Mouse (Mus musculus) embryonic fibroblast, embryonic 13.5 days (primary cell): ENCODE measurements at regions not wholly inside any gene's neighbourhood (a gene's known extent, or its start where the extent isn't known, plus 50 kb on each side); places are given as distances from the start of the nearest gene placed in this dataset.

Experiments
- CTCF ChIP-seq: IDR thresholded peaks from 2 replicates; pipeline ENCODE4 v1.5.1; 2011; ENCODE audit warnings: mild to moderate bottlenecking, control low read depth, low read length, moderate library complexity, borderline replicate concordance; ENCODE audit not compliant: insufficient read depth
- POLR2A ChIP-seq: IDR thresholded peaks from 2 replicates; pipeline ENCODE4 v1.6.1; 2011; ENCODE audit warnings: low read depth, mild to moderate bottlenecking, control low read depth, low read length, moderate library complexity

DNA sequence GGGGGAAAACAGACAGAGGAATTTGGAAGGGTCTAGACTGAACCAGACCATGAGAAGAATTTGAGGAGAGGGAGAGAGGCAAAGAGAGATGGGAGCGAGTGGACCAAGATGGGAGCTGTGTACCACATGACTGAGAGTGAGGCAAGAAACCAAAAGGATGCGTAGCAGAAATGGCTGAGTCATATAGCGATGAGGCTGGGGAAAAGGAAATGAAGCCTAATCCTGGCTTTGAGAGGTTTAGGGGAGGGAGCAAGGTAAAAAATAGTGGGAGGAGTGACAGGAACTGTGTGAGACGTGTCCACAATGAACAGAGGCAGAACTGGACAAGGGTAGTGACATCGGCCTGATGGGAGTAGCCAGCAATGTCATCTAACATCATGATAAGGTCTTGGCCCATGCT lies 140.1 kb upstream of the Ednrb start:
- TF ChIP-seq CTCF (no peak), POLR2A (no peak)
